Mouse (Mus musculus) urinary bladder, adult 18-20 months (tissue): ENCODE data around the gene Dpyd.

Source experiments
- DNase-seq, 2 experiments: peaks; one replicate each; pipeline ENCODE4 v3.0.0; 2022; ENCODE audit warnings: low spot score in 2 of 2, mixed read lengths in 2 of 2

Dpyd gene

GRCm38 (mm10) chr3:118676052-118676777 is 114.3 kb downstream of the Dpyd start:
- DNase-seq: no peak

- DNase-seq: no peak
Measured at GRCm38 (mm10) chr3:118680803-118681202, 118.9 kb downstream of the Dpyd start.

GRCm38 (mm10) chr3:118750269-118750668 is 188.3 kb downstream of the Dpyd start:
- DNase-seq: no peak

GRCm38 (mm10) chr3:118753623-118754022 is 191.7 kb downstream of the Dpyd start:
- DNase-seq: no peak

- no peak for DNase-seq
Measured at GRCm38 (mm10) chr3:118756099-118756498, 194.2 kb downstream of the Dpyd start.

- no peak for DNase-seq
Measured at GRCm38 (mm10) chr3:118812885-118813284, 251.0 kb downstream of the Dpyd start.

GRCm38 (mm10) chr3:118850613-118851527 is 288.9 kb downstream of the Dpyd start:
- DNase-seq: no peak

GRCm38 (mm10) chr3:118852711-118853110 is 290.8 kb downstream of the Dpyd start:
- no peak for DNase-seq

GRCm38 (mm10) chr3:118855411-118855810 is 293.5 kb downstream of the Dpyd start:
- no peak for DNase-seq

- no peak for DNase-seq
Measured at GRCm38 (mm10) chr3:118869113-118870107, 307.5 kb downstream of the Dpyd start.

GRCm38 (mm10) chr3:118875871-118876270 is 313.9 kb downstream of the Dpyd start:
- no peak for DNase-seq

- DNase-seq: no peak
Measured at GRCm38 (mm10) chr3:118899036-118899435, 337.1 kb downstream of the Dpyd start.

GRCm38 (mm10) chr3:118991312-118991711 is 429.4 kb downstream of the Dpyd start:
- no peak for DNase-seq

GRCm38 (mm10) chr3:118991793-118992192 is 429.9 kb downstream of the Dpyd start:
- DNase-seq: no peak

- DNase-seq: no peak
Measured at GRCm38 (mm10) chr3:119021255-119021654, 459.3 kb downstream of the Dpyd start.

- DNase-seq: no peak
Measured at GRCm38 (mm10) chr3:119042611-119043010, 480.7 kb downstream of the Dpyd start.

- no peak for DNase-seq
Measured at GRCm38 (mm10) chr3:119056144-119056543, 494.2 kb downstream of the Dpyd start.

GRCm38 (mm10) chr3:119063214-119063613 is 501.3 kb downstream of the Dpyd start:
- no peak for DNase-seq

GRCm38 (mm10) chr3:119063642-119064041 is 501.7 kb downstream of the Dpyd start:
- no peak for DNase-seq

- no peak for DNase-seq
Measured at GRCm38 (mm10) chr3:119064746-119065145, 502.8 kb downstream of the Dpyd start.

- no peak for DNase-seq
Measured at GRCm38 (mm10) chr3:119067221-119067620, 505.3 kb downstream of the Dpyd start.

- DNase-seq: no peak
Measured at GRCm38 (mm10) chr3:119086618-119087017, 524.7 kb downstream of the Dpyd start.
